Mouse (Mus musculus) c-Kit-positive CD71-positive TER-119-positive erythroid progenitor cells, embryonic 14.5 days (primary cell): Measurements from ENCODE around the gene Ppp1r9a.

Experiments
- DNase-seq: peaks from one replicate; pipeline ENCODE4 v3.0.0-alpha.2; 2013; ENCODE audit warnings: low spot score

Gene Ppp1r9a

DNA sequence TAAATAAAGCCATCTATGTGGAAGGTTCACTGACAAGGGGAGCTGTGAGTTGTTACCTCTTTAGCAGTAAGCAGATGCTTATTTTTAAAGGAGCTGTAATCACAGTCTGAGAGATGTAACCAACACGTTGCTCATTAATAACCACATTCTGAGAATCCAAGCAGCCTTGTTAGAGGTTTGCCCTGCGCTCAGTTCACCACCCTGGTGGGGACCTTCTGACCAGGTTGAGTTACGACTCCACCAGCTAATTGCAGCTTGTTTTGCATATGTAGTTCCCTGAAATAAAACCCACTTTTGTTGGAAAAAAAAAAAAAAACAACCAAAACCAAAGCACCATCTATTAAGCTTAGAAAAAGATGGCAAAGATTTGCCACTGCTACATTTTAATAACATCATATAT is 205.8 kb downstream of the Ppp1r9a start:
- DNase-seq = no peak

DNA sequence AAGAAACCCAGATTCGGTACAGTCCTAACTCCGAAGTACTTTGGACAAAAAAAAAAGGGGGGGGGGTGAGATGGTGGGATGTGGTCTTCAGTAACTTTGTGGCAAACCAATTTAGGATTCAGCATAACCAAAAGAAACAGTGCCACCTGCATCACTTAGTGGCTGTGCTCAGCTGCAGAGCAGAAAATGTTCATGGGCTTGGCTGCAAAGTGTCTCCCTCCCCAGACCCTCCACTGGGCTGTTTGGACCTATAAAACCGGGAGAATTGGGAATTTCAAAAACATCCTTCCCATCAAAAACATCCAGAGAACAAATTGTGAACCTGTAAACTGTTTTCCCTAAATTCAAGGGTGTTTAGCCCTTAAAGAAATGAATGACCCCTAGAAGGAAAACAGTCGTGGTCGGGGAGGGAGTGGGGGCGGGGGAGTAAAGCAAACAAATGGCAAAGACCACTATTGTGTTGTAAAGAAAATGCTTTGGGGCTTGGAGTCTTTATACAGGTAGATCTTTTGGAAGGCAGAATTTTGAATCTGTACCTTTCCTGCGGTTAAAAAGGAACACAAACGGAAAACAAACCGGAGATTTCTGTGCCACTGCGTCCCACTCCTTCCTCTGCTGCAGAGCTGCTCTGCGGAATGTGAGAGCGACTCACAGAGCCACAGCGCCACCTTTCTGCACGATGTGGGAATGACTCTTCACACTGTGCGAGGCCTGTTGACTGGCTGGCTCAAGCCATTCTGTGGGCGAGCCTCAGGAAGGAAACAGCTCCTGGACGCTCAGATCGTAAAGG is 207.4 kb downstream of the Ppp1r9a start:
- DNase-seq = peak; percentile 77

GRCm38 (mm10) chr6:5110715-5111048 is 208.0 kb downstream of the Ppp1r9a start:
- no peak for DNase-seq

- DNase-seq = no peak
Measured at GRCm38 (mm10) chr6:5113103-5113502, 210.4 kb downstream of the Ppp1r9a start.

DNA sequence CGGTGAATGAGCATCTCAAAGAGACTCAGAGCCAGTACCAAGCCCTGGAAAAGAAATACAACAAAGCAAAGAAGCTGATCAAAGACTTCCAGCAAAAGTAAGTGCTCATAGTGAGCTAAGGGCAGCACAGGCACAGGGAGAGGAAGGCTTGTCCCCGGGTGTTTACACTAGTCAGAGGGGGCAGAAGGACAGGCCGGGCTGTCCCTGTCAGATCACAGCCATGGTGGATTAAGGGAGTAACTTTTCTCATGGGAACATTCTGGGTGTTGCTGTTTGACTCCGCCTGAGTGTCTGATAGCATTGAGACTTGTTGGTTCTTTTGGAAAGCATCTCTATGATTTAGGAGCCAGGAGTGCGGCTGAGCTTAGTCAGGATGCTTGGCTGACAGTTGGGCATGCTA is 211.0 kb downstream of the Ppp1r9a start:
- no peak for DNase-seq

GRCm38 (mm10) chr6:5114857-5115256 is 212.1 kb downstream of the Ppp1r9a start:
- DNase-seq = no peak

- no peak for DNase-seq
Measured at GRCm38 (mm10) chr6:5119181-5119910, 216.6 kb downstream of the Ppp1r9a start.

DNA sequence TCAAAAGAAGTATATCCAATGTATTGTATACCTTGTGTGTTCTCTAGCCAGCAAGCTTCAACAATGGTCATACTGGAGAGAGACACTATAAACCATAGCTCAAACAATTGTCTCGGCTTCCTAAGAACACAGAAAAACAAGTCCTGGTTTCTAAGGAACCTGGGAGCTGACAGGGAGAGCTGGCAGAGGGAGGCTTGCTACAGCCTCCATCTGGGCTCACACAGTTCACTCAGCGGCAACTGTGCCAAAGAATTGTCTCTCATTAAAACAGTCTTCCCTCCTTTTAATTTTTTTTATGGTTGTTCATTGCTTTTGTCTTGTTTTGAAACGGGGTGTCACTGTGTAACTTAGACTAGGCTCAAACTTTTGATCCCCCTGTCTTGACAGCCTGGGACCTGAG is 217.5 kb downstream of the Ppp1r9a start:
- no peak for DNase-seq

DNA sequence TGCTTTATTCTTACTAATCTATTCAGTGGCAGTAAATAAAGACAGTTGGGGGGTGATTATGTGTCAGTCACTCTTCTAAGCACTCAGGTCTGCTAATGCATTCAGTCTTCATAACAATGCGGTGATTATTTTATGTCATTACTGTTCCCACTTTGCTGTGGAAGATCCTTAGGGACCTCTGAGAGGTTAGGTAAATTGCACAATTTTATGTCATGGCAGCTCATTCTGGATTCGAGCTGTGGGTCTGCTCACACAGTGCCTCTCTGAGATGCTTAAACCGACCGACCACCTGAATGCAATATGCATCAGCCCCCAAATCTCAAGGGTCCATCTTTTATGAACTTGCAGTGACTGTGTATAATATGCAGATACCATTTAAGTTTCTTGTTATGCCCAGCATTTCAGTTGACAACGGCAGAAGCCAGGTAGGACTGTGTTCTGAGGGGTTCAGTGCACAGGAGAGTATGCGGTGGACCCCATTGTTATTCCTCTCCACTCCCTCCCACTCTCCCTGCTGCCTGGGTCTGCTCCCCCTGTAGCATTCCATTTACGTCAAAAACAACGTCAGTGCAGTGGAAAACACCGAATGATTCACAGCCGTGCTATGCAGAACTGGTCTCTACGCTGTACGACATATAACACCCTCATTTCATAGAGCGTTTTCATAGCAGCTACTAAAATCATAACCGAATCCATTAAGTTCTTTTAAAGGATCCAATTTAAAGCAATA is 226.8 kb downstream of the Ppp1r9a start:
- DNase-seq = no peak

DNA sequence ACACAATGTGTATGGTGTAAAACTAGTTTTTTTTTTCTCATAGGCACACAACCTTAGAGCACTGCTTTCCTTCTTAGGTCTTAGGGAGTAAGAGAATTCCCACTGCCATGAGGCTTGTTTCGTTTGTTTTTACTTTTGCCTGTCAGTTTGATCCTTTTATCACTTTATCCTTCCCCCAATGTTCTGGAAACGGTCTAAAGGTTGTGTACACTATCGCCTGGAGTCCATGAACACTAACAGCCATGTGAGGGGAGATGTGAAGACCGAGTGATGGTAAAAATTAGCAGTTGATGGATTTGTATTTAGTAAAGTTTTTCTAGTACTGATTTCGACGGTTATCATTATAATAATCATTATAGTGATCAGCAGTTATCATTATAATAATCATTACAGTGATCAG is 232.3 kb downstream of the Ppp1r9a start:
- DNase-seq = no peak

DNA sequence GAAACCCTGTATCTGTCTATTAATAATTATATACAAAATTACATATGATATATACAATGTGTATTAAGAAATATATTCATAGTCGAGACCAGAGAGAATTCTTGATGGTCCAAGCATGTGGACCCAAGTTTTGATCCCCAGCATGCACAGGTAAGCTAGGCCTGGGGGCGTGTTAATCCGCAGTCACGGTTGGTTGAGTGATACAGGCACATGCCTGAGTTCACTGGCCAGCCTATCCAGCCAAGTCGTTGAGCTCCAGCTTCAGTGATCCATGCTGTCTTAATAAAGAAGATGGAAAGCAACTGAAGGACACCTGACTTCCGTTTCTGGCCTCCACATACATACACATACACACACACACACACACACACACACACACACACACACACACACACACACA is 233.3 kb downstream of the Ppp1r9a start:
- no peak for DNase-seq

DNA sequence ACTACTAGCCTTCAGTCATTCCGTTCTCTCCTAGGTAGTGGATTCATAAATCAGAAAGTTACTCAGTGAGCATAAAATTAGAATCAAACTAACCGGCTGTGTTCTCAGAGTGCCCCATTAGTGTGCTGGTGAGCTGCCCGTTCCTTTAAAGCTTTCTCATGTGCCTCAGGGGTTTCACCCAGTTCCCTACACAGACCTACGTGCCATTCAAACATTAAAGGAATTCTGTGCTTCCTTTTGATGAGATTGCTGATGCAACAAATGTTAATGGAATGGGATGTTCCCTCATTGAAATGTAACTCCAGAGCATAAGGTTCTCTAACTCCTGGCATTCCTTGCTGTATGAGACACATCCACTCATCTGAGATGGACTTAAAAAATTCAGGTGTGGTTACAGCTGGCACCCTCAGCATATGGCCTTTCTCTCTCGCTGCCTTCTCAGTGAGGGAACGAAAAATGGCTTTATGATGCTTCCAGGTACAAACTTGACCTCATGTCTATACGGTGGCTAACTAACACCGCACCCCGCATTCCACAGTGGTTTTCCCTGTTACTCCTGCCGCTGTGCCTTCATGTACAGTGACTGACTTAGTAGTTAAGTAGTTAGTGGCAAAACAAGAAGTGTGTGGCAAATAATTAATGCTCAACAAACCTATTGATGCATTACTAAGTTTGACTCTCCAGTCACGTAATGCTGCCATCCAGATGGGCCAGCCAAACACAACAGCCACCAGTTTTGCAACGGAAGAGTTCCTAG is 236.3 kb downstream of the Ppp1r9a start:
- no peak for DNase-seq

DNA sequence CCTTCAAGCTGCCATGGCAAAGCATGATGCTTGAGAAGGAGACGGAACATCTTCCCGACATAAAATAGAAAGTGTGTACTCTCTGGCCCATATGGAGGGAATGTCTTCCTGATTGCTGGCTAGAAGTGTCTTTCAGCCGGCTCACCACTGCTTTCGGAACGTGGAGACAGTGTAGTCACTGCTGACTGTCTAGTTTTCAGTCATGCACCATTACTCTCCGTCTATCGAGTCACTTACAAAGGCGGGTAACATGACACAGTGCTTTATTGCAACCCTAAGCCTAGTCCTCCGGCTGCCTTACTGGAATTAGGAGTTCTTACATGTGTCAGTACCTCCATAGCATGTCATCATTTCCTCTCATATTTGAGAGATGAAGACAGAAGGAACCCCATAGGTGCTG is 236.9 kb downstream of the Ppp1r9a start:
- DNase-seq = no peak

- DNase-seq = peak; percentile 29
Measured at GRCm38 (mm10) chr6:5147488-5148142, 244.9 kb downstream of the Ppp1r9a start.

DNA sequence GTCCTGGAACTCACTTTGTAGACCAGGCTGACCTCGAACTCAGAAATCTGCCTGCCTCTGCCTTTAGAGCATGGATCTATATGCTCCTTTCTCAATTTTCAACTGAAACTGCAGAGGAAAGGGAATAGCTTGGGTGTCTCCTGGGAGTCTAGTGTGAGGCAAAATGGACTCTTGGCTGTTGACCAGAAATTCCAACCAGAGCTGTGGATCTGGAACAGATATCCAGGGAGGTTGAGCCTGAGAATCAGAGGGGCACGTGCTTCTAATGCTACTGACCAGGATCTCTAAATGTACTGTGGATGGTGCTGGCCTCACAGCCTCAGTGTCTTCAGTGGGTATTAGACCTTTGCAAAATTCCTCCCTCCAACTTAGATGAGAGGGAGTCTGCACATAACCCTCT is 247.2 kb downstream of the Ppp1r9a start:
- DNase-seq = no peak

GRCm38 (mm10) chr6:5151171-5151570 is 248.5 kb downstream of the Ppp1r9a start:
- DNase-seq = no peak

DNA sequence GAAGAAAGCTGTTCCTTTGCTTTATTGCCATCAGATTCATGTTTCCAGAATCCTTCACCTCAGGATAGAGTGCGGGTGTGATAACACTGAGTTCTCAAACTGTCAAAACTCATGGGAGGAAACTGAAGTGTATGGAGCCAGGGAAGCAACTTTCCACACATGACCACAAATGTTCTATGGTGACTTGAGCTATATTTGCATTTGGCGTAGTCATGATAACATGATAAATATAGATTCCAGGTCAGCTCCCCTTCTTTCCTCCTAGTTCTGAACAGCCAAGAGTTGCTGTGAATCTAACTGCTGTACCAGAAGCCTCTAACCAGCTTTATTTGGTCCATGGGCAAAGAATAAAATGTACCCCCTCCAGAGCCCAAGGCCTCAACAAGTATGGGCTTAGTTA is 249.5 kb downstream of the Ppp1r9a start:
- DNase-seq = no peak

DNA sequence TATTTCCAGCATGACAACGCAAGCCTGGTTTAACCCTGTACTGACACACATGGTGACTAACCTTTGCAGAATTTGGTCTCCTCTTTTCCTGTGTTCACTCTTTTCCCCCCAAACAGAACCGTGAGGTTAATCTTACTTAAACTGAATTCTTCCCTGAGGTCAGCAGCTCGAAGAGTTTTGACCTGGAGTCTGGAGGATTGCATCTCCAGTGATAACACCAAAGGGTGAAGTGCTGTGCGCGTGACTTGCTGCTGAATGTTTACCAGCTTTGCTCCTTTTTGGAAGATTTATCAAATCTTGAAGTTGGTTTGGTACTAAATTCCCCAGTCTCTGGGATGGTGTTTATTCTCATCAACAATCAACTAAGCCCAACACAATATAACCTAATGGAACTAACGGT is 252.1 kb downstream of the Ppp1r9a start:
- DNase-seq = peak; percentile 45

GRCm38 (mm10) chr6:5155313-5155927 is 252.7 kb downstream of the Ppp1r9a start:
- peak; percentile 88 for DNase-seq

DNA sequence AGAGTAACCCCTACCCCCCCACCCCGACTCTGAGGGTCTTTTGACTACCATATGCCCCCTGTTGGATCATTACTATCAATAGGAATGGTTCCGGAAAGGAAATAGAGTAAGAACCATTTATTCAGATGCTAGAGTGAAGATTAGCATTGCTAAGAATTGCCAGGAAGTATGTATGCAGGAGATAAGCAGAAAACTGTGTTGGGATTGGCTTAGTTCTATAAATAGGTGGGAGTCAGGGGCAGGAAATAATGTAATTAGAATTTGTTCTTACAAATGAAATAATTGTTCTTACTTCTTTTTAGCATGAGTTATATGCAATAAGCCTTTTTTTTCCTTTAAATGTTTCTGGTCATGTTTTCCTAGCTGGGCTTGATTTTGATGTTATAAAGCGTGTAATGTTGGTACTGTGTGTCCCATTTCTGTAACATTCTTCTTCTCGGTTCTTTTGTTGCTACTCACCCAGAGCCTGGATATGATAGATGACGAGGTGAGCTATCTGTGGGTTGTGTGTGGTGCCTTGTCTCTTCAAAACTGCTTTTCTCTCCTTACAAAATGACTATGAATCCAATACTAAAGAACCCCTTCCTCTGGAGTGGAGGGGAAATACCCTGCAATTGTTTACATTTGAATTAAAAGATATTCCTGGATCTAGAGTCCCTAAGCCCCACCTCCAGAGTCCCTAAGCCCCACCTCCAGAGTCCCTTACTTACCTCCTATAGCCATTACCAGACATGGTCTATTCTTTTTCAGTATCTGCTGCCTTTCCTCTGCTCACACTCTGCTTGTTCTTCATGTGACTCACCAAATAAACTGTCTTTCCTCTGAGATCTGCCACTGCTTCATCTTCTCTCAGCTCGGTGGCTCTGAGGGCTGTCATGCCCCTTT is 254.1 kb downstream of the Ppp1r9a start:
- DNase-seq = peak; percentile 72
